Mouse (Mus musculus) megakaryocyte-erythroid progenitor cell, adult 5 weeks (primary cell): ENCODE data around the gene Zkscan2. TPM values are rescaled to one million over a fixed set of nuclear protein-coding genes. Genes with fewer than 3 reads are reported as not detected.

Source experiments
- polyA plus RNA-seq: library from polyadenylated mRNA; stranded (reverse); fragments of >175 nt; gene quantifications from 2 replicates; pipeline ENCODE4 v1.2.3, GENCODE M21; 2012

Zkscan2 gene
- not detected in 2 replicates for polyA plus RNA-seq

GRCm38 (mm10) chr7:123500239-123501219 lies at the start of gene Zkscan2:
Gene Zkscan2, minus strand, starts transcription at chr7:123500449.

GRCm38 (mm10) chr7:123462070-123462501 lies 38.2 kb downstream of the Zkscan2 start, which contains the start of gene Aqp8:
Gene Aqp8, plus strand, starts transcription at chr7:123462291.

Other genes with a start within 250 kb of the Zkscan2 start
- gene Lcmt1, start 130.7 kb downstream of the Zkscan2 start, polyA plus RNA-seq: 5.4 and 5.5 TPM in 2 replicates
- 184 and 189 TPM in 2 replicates for gene Arhgap17, start 130.5 kb downstream of the Zkscan2 start, polyA plus RNA-seq
- gene Aqp8, start 38.2 kb downstream of the Zkscan2 start, polyA plus RNA-seq: not detected in 2 replicates